Mouse (Mus musculus) C2C12 (cell line): Measurements from ENCODE around the gene Guca2a.

Source experiments
- CTCF ChIP-seq: IDR thresholded peaks from one replicate; pipeline ENCODE4 v1.5.1; 2011; ENCODE audit not compliant: control insufficient read depth, insufficient read depth, insufficient read length
- FOSL1 ChIP-seq: IDR thresholded peaks from one replicate; pipeline ENCODE4 v1.8.0; 2011; ENCODE audit warnings: mild to moderate bottlenecking, low read length; ENCODE audit not compliant: poor library complexity, insufficient read depth, severe bottlenecking

DNA sequence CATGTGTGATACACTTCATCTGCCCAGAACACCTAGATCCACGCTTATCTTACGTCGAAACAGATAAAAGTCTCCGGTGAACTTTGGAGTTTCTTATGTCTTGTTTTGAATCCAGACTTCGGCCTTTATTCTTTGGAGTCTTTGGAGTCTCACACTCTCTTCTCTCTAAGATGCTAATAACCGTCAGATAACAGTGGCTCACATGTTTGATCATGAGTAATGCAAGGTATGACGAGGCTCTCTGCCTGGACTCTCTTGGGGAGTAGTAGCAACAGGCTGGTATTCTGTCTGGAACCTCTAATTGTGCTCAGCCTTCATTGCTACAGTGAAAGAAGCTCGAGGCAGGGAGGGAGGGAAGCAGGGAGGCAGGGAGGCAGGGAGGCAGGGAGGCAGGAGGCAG, 22.5 kb downstream of the Guca2a start:
- TF ChIP-seq CTCF (no peak), FOSL1 (no peak)
